Mouse (Mus musculus) left cerebral cortex, postnatal 36 days (tissue): ENCODE measurements at regions not wholly inside any gene's neighbourhood (a gene's known extent, or its start where the extent isn't known, plus 50 kb on each side); places are given as distances from the start of the nearest gene placed in this dataset.
A peak's percentile ranks its signal among the peaks of the same experiment; 100 is the strongest.

Experiments used
- DNase-seq, 2 experiments: peaks; one replicate each; pipeline ENCODE4 v3.0.0; 2021 to 2022; ENCODE audit warnings: low spot score in 2 of 2, mixed read lengths in 1 of 2
- intact Hi-C: fragments of 180-260 bp; cut with DNase I; formaldehyde crosslinking; loops from one replicate; pipeline ENCODE4 v1.15.1; 2025

GRCm38 (mm10) chr8:66756639-66757038 lies 59.6 kb downstream of the Npy1r start:
- DNase-seq: no peak
- intact Hi-C loops: no loop called here

- intact Hi-C loops: no loop called here
Measured at GRCm38 (mm10) chr8:66757830-66758229, 60.8 kb downstream of the Npy1r start.

DNA sequence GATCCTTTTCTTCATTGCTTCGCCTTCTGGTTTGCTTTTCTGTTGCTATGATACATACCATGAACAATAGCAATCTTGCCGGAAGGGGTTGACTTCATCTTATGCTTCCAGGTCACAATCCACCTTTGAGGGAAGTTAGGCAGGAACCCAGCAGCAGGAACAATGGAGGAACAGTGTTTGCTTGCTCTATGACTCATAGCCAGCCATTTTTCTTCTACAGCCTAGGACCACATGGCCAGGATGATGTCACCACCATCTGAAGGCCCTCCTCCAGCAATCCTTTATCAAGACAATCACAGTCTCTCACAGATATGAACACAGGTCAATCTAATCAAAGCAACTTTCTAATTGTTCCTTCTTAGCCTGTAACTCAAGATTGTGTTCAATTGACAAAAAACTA lies 61.5 kb downstream of the Npy1r start:
- intact Hi-C loops: no loop called here
- no peak for DNase-seq

More at GRCm38 (mm10) chr8:66757830-66758229, 60.8 kb downstream of the Npy1r start:
- no peak for DNase-seq

GRCm38 (mm10) chr8:66759716-66760115 lies 62.7 kb downstream of the Npy1r start:
- no peak for DNase-seq
- intact Hi-C loops: loop anchor here (5.0 kb wide), 1 partner anchor 103 kb away; the partner anchor contains the start of gene Naf1

DNA sequence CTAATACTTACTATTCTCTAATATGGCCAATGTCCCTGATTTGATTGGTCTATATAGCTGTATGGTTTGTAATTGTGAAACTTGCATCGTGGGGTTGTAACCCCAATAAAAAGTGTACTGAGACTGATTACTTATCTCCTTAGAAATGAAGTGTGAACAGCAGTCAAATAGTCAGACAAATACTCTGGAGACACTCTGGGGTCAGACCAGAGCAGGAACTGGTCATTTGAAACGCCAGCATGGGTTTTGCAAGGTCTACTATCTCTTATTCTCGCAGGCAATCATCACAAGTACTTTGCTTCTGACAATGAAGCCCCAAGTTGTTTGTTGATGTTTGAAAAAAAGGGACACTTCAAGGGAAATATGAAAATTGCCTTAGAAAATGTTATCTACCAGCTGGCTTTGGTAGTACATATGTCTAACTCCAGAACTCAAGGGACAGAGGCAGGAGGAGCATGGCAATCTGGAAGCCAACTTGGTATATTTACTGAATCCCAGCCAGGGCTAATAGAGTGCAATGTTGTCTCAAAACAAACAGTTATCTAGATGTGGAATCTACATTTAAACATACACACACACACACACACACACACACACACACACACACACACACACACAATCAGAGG lies 64.1 kb downstream of the Npy1r start:
- DNase-seq: no peak
- intact Hi-C loops: loop anchor here (5.0 kb wide), 1 partner anchor 101 kb away; the partner anchor contains the start of gene Naf1

DNA sequence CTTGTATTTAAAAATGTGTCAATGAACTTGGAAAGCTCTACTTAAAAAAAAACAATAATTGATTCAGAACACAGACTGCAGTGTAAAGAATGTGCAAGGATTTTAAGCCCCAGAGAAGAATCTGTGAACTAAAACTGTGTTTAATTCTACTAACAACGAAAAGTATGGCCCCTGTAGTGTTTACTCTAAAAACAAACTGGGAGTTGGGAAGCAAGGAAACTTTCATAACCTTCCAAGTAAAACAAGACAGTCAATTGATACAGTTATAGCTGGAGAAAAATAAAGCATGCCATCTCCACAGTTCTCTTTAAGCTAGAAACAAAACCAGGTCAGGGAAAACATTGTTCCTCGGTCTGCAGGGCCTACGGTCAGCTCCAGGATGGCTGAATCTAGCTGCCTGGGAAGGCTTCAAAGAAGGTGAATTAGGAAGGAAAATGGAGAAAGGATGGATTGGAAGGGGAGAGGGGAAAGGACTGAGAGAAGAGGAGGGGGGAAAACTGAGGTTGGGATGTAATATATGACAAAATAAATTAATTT lies 68.1 kb downstream of the Npy1r start:
- no peak for DNase-seq
- intact Hi-C loops: loop anchor here (5.0 kb wide), 1 partner anchor 97 kb away; the partner anchor contains the start of gene Naf1

GRCm38 (mm10) chr8:66768379-66768969 lies 71.5 kb downstream of the Npy1r start:
- DNase-seq: no peak
- intact Hi-C loops: no loop called here

GRCm38 (mm10) chr8:66771111-66771510 lies 74.1 kb downstream of the Npy1r start:
- DNase-seq: peak in 1 of 2 experiments; percentile 18
- intact Hi-C loops: no loop called here

- DNase-seq: no peak
- intact Hi-C loops: no loop called here
Measured at GRCm38 (mm10) chr8:66772653-66773052, 75.7 kb downstream of the Npy1r start.

- intact Hi-C loops: loop anchor here (5.0 kb wide), 1 partner anchor 85 kb away; the partner anchor contains the start of gene Naf1
- DNase-seq: no peak
Measured at GRCm38 (mm10) chr8:66777115-66777877, 80.3 kb downstream of the Npy1r start.

GRCm38 (mm10) chr8:66779622-66780021 lies 80.4 kb upstream of the Naf1 start:
- intact Hi-C loops: loop anchor here (5.0 kb wide), 2 partner anchors 82 to 83 kb away; partner anchors contain the start of genes Naf1 and Npy1r
- no peak for DNase-seq

DNA sequence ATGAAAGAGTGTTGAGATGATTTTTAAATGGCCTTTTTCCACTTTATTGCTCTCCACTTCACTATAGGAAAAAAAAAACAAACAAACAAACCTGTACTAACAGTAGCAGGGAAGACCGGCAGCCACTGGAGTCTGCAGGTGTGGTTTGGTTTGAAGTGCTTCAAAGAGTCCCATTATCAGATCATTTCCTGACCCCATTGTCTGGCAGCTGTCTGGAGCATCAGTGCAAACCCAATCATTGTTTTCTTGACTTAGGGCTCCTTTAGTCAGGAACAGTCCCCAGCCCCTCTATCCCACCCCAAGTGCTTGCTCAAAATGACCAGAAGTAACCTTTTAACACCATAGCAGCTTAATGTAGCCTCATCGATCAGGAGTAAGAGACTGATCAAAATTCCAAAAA lies 77.4 kb upstream of the Naf1 start:
- intact Hi-C loops: loop anchor here (5.0 kb wide), 1 partner anchor 85 kb away; the partner anchor contains the start of gene Npy1r
- DNase-seq: no peak

DNA sequence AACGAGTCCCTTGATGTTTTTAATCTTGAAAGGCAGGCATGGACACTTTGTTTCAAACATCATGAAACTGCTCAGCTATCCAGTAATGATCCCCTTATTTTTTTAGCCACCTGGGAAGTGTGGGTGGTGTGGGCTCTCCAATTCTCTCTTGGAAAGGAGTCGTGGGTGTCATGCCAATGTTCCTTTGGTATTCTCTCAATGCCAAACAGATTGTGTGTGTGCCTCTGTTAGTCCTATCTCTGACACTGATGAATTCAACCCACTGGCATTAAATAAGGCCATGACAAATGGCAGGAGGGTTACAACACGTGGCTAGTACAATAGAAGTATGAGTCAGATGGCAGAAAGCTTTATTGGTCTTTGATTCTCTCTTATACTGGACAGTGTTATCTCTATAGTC lies 74.0 kb upstream of the Naf1 start:
- intact Hi-C loops: no loop called here
- DNase-seq: peak; percentile 17 to 21
